Mouse (Mus musculus) kidney, postnatal 0 days (tissue): ENCODE measurements around the gene Abi1. TPM values are rescaled to one million over a fixed set of nuclear protein-coding genes. Genes with fewer than 3 reads are reported as not detected.

Source experiments
- ATAC-seq: fragments of 200-750 bp; cut with Nextera tagmentation; replicated peaks from 2 replicates; pipeline ENCODE4 v1.8.0; 2017; ENCODE audit warnings: low read depth, moderate number of reproducible peaks, moderate TSS enrichment, moderate library complexity; ENCODE audit not compliant: low FRiP score
- DNase-seq: peaks from one replicate; pipeline ENCODE4 v3.0.0-alpha.2; 2016; ENCODE audit warnings: low spot score
- H3K27ac ChIP-seq: fragments of 300-500 bp; sonication (generic); 2 replicates; pipeline ENCODE4 v1.5.1; 2014; ENCODE audit warnings: mild to moderate bottlenecking
- H3K27me3 ChIP-seq: fragments of 300-500 bp; sonication (generic); 2 replicates; pipeline ENCODE4 v1.6.1; 2014; ENCODE audit warnings: low read length, mixed read lengths; ENCODE audit not compliant: insufficient read depth
- H3K36me3 ChIP-seq: fragments of 300-500 bp; sonication (generic); 2 replicates; pipeline ENCODE4 v1.6.1; 2014; ENCODE audit warnings: low read length, mixed read lengths; ENCODE audit not compliant: insufficient read depth
- H3K4me1 ChIP-seq: fragments of 300-500 bp; sonication (generic); replicated peaks from 2 replicates; pipeline ENCODE4 v1.6.1; 2014; ENCODE audit warnings: antibody characterized with exemption, low read length, mixed read lengths; ENCODE audit not compliant: insufficient read depth
- H3K4me2 ChIP-seq: fragments of 300-500 bp; sonication (generic); 2 replicates; pipeline ENCODE4 v1.6.1; 2014; ENCODE audit warnings: mild to moderate bottlenecking, low read length, moderate library complexity, mixed read lengths
- H3K4me3 ChIP-seq: fragments of 300-500 bp; sonication (generic); replicated peaks from 2 replicates; pipeline ENCODE4 v1.5.1; 2014; ENCODE audit warnings: low read depth, low read length
- H3K9ac ChIP-seq: fragments of 300-500 bp; sonication (generic); 2 replicates; pipeline ENCODE4 v1.6.1; 2014; ENCODE audit warnings: low read depth, low read length
- H3K9me3 ChIP-seq: fragments of 300-500 bp; sonication (generic); replicated peaks from 2 replicates; pipeline ENCODE4 v1.6.1; 2016; ENCODE audit warnings: low read length, inconsistent platforms, mixed read lengths
- CTCF ChIP-seq: IDR thresholded peaks from 2 replicates; pipeline ENCODE4 v1.5.1; 2016; ENCODE audit warnings: antibody characterized with exemption, low read depth, mild to moderate bottlenecking, moderate library complexity
- WGBS: fragments of 180-500 bp; shearing (Covaris S2); extraction: QIAGEN DNeasy Blood & Tissue Kit; methylation state at CpG from one replicate; pipeline ENCODE4 v1.1.7; 2014; 5-methylcytosine and 5-hydroxymethylcytosine counted together
- polyA plus RNA-seq: library from polyadenylated mRNA; unstranded; fragments of >200 nt; fragmentation: Nextera tagmentation; extraction: Ambion mirVana; gene quantifications from 2 replicates; pipeline ENCODE4 v1.2.1, GENCODE M21; 2015

Abi1 gene
- polyA plus RNA-seq, 1 experiment from 2014 or later = 41.0 TPM

GRCm38 (mm10) chr2:23007577-23007976 lies 32.5 kb downstream of the Abi1 start:
- no peak overlapping the region for H3K27ac ChIP-seq
- no peak overlapping the region for H3K9ac ChIP-seq
- no peaks in the 10 kb centered on the region for H3K27me3 ChIP-seq
- DNase-seq (no peak), ATAC-seq (no peak)
- 87% methylated on average over 7 of the region's 7 CpGs for WGBS
- no peak overlapping the region for H3K4me3 ChIP-seq
- 0 out of 2 replicates have a peak, but pooled peaks cover 4% of the 10 kb centered on the region for H3K4me1 ChIP-seq
- no peaks in the 10 kb centered on the region for H3K9me3 ChIP-seq
- H3K36me3 ChIP-seq = no peaks in the 10 kb centered on the region
- H3K4me2 ChIP-seq = no peak overlapping the region
- TF ChIP-seq CTCF = no peak

GRCm38 (mm10) chr2:23007149-23007548 lies 32.9 kb downstream of the Abi1 start:
- Histone ChIP-seq H3K4me3 (no peak overlapping the region), H3K9me3 (no peaks in the 10 kb centered on the region), H3K27me3 (no peaks in the 10 kb centered on the region), H3K27ac (no peak overlapping the region), H3K9ac (no peak overlapping the region), H3K4me1 (0 out of 2 replicates have a peak, but pooled peaks cover 4% of the 10 kb centered on the region), H3K36me3 (0 out of 2 replicates have a peak, but pooled peaks cover 1% of the 10 kb centered on the region), H3K4me2 (no peak overlapping the region)
- ATAC-seq (no peak), DNase-seq (no peak)
- WGBS = 52% methylated on average over 2 of the region's 2 CpGs
- TF ChIP-seq CTCF = no peak

GRCm38 (mm10) chr2:23006219-23006618 lies 33.8 kb downstream of the Abi1 start:
- ATAC-seq (no peak; the same call in 1 of the 2 replicates), DNase-seq (no peak)
- Histone ChIP-seq H3K4me3 (no peak overlapping the region), H3K9ac (no peak overlapping the region), H3K4me1 (0 out of 2 replicates have a peak, but pooled peaks cover 4% of the 10 kb centered on the region), H3K4me2 (no peak overlapping the region), H3K27me3 (no peaks in the 10 kb centered on the region), H3K27ac (no peak overlapping the region), H3K9me3 (no peaks in the 10 kb centered on the region), H3K36me3 (0 out of 2 replicates have a peak, but pooled peaks cover 3% of the 10 kb centered on the region)
- 55% methylated on average over 6 of the region's 6 CpGs for WGBS
- no peak for TF ChIP-seq CTCF

GRCm38 (mm10) chr2:23002637-23003036 lies 37.4 kb downstream of the Abi1 start:
- ATAC-seq (no peak), DNase-seq (no peak)
- no peak for TF ChIP-seq CTCF
- no peak overlapping the region for H3K4me3 ChIP-seq
- H3K4me2 ChIP-seq = no peak overlapping the region
- H3K9me3 ChIP-seq = no peaks in the 10 kb centered on the region
- 57% methylated on average over 3 of the region's 3 CpGs for WGBS
- H3K27ac ChIP-seq = no peak overlapping the region
- H3K9ac ChIP-seq = no peak overlapping the region
- H3K4me1 ChIP-seq = 0 out of 2 replicates have a peak, but pooled peaks cover 4% of the 10 kb centered on the region
- H3K27me3 ChIP-seq = no peaks in the 10 kb centered on the region
- H3K36me3 ChIP-seq = 0 out of 2 replicates have a peak, but pooled peaks cover 3% of the 10 kb centered on the region

GRCm38 (mm10) chr2:22999620-23000019 lies 40.4 kb downstream of the Abi1 start:
- no peaks in the 10 kb centered on the region for H3K9me3 ChIP-seq
- 76% methylated on average over 1 of the region's 1 CpGs for WGBS
- peaks cover 3% of the 10 kb centered on the region; the same call in 1 of the 2 replicates for H3K36me3 ChIP-seq
- H3K9ac ChIP-seq = no peak overlapping the region
- no peak overlapping the region for H3K4me2 ChIP-seq
- H3K27me3 ChIP-seq = no peaks in the 10 kb centered on the region
- no peak for ATAC-seq
- H3K4me1 ChIP-seq = no peaks in the 10 kb centered on the region
- no peak for DNase-seq
- H3K27ac ChIP-seq = no peak overlapping the region
- TF ChIP-seq CTCF = no peak
- H3K4me3 ChIP-seq = no peak overlapping the region

- H3K4me3 ChIP-seq = no peak overlapping the region
- no peaks in the 10 kb centered on the region for H3K9me3 ChIP-seq
- TF ChIP-seq CTCF = no peak
- H3K27ac ChIP-seq = no peak overlapping the region
- ATAC-seq = no peak
- no peak overlapping the region for H3K9ac ChIP-seq
- WGBS = 40% methylated on average over 2 of the region's 2 CpGs
- H3K4me1 ChIP-seq = no peaks in the 10 kb centered on the region
- no peaks in the 10 kb centered on the region for H3K27me3 ChIP-seq
- no peak overlapping the region for H3K4me2 ChIP-seq
- DNase-seq = no peak
- H3K36me3 ChIP-seq = peaks cover 6% of the 10 kb centered on the region; the same call in 1 of the 2 replicates
Measured at GRCm38 (mm10) chr2:22998804-22999203, 41.2 kb downstream of the Abi1 start.

- 93% methylated on average over 2 of the region's 2 CpGs for WGBS
- H3K36me3 ChIP-seq = peaks cover 9% of the 10 kb centered on the region
- DNase-seq = no peak
- H3K4me2 ChIP-seq = no peak overlapping the region
- TF ChIP-seq CTCF = no peak
- H3K9me3 ChIP-seq = no peaks in the 10 kb centered on the region
- H3K9ac ChIP-seq = no peak overlapping the region
- H3K4me3 ChIP-seq = no peak overlapping the region
- H3K4me1 ChIP-seq = no peaks in the 10 kb centered on the region
- H3K27me3 ChIP-seq = no peaks in the 10 kb centered on the region
- H3K27ac ChIP-seq = no peak overlapping the region
- ATAC-seq = no peak
Measured at GRCm38 (mm10) chr2:22998015-22998414, 42.0 kb downstream of the Abi1 start.
